Mouse (Mus musculus) hindbrain, embryonic 16.5 days (tissue): Measurements from ENCODE around the gene Prdm2. TPM values are rescaled to one million over a fixed set of nuclear protein-coding genes. Genes with fewer than 3 reads are reported as not detected.

ENCODE experiments used
- ATAC-seq: fragments of 200-750 bp; cut with Nextera tagmentation; 2 replicates; pipeline ENCODE4 v1.8.0; 2017; ENCODE audit warnings: moderate TSS enrichment, moderate library complexity
- H3K27ac ChIP-seq: fragments of 300-500 bp; sonication (generic); 2 replicates; pipeline ENCODE4 v1.5.1; 2014; ENCODE audit warnings: low read depth, mild to moderate bottlenecking, control low read depth, low read length, moderate library complexity
- H3K27me3 ChIP-seq: fragments of 300-500 bp; sonication (generic); replicated peaks from 2 replicates; pipeline ENCODE4 v1.6.1; 2014; ENCODE audit warnings: low read length; ENCODE audit not compliant: control insufficient read depth, insufficient read depth
- H3K36me3 ChIP-seq: fragments of 300-500 bp; sonication (generic); 2 replicates; pipeline ENCODE4 v1.6.1; 2014; ENCODE audit warnings: mild to moderate bottlenecking, low read length, moderate library complexity, mixed read lengths; ENCODE audit not compliant: control insufficient read depth, insufficient read depth
- H3K4me1 ChIP-seq: fragments of 300-500 bp; sonication (generic); 2 replicates; pipeline ENCODE4 v1.6.1; 2014; ENCODE audit warnings: low read depth, low read length; ENCODE audit not compliant: control insufficient read depth, insufficient read depth
- H3K4me2 ChIP-seq: fragments of 300-500 bp; sonication (generic); 2 replicates; pipeline ENCODE4 v1.6.1; 2014; ENCODE audit warnings: mild to moderate bottlenecking, low read length, control low read depth, moderate library complexity
- H3K4me3 ChIP-seq: fragments of 300-500 bp; sonication (generic); 2 replicates; pipeline ENCODE4 v1.5.1; 2014; ENCODE audit warnings: mild to moderate bottlenecking, low read length, control low read depth, moderate library complexity
- H3K9ac ChIP-seq: fragments of 300-500 bp; sonication (generic); 2 replicates; pipeline ENCODE4 v1.6.1; 2014; ENCODE audit warnings: low read depth, mild to moderate bottlenecking, control low read depth, low read length, moderate library complexity
- H3K9me3 ChIP-seq: fragments of 300-500 bp; sonication (generic); 2 replicates; pipeline ENCODE4 v1.6.1; 2014; ENCODE audit warnings: mild to moderate bottlenecking, low read length, moderate library complexity; ENCODE audit not compliant: control insufficient read depth
- WGBS: fragments of 180-500 bp; shearing (Covaris S2); extraction: QIAGEN DNeasy Blood & Tissue Kit; methylation state at CpG from one replicate; pipeline ENCODE4 v1.1.7; 2014; 5-methylcytosine and 5-hydroxymethylcytosine counted together
- microRNA-seq: library from miRNA; unstranded; fragments of <30 nt; microRNA quantifications from one replicate; pipeline ENCODE4, GENCODE M21; 2017
- polyA plus RNA-seq: library from polyadenylated mRNA; unstranded; fragments of >200 nt; fragmentation: Nextera tagmentation; extraction: Ambion mirVana; gene quantifications from 2 replicates; pipeline ENCODE4 v1.2.1, GENCODE M21; 2015

Prdm2 gene
- polyA plus RNA-seq, 1 experiment from 2014 or later = 12.0 TPM

- Histone ChIP-seq H3K27me3 (no peaks in the 10 kb centered on the region), H3K4me3 (no peak overlapping the region), H3K36me3 (no peaks in the 10 kb centered on the region), H3K4me1 (no peaks in the 10 kb centered on the region), H3K9me3 (no peaks in the 10 kb centered on the region), H3K27ac (no peak overlapping the region), H3K9ac (no peak overlapping the region), H3K4me2 (no peak overlapping the region)
- no peak for ATAC-seq
- WGBS = 23% methylated on average over 12 of the region's 12 CpGs
Observed at GRCm38 (mm10) chr4:143092082-143092701, 120.6 kb downstream of the Prdm2 start.

GRCm38 (mm10) chr4:143090551-143090950 is 122.2 kb downstream of the Prdm2 start:
- Histone ChIP-seq H3K4me3 (no peak overlapping the region), H3K27me3 (no peaks in the 10 kb centered on the region), H3K36me3 (no peaks in the 10 kb centered on the region), H3K9ac (no peak overlapping the region), H3K9me3 (no peaks in the 10 kb centered on the region), H3K27ac (no peak overlapping the region), H3K4me1 (no peaks in the 10 kb centered on the region), H3K4me2 (no peak overlapping the region)
- ATAC-seq = no peak
- WGBS = 95% methylated on average over 3 of the region's 3 CpGs

- H3K4me1 ChIP-seq = peaks cover 13% of the 10 kb centered on the region
- peak overlapping the region; percentile 54 for H3K9ac ChIP-seq
- H3K9me3 ChIP-seq = no peaks in the 10 kb centered on the region
- no peak overlapping the region for H3K27ac ChIP-seq
- peak; percentile 61 for ATAC-seq
- peak overlapping the region; percentile 33 for H3K4me3 ChIP-seq
- no peaks in the 10 kb centered on the region for H3K36me3 ChIP-seq
- WGBS = 2% methylated on average over 20 of the region's 20 CpGs
- peak overlapping the region; percentile 58 for H3K4me2 ChIP-seq
- no peaks in the 10 kb centered on the region for H3K27me3 ChIP-seq
Observed at GRCm38 (mm10) chr4:143074071-143074765, 138.6 kb downstream of the Prdm2 start.

GRCm38 (mm10) chr4:143071791-143072190 is 141.0 kb downstream of the Prdm2 start:
- Histone ChIP-seq H3K4me1 (peaks cover 13% of the 10 kb centered on the region), H3K4me3 (no peak overlapping the region), H3K36me3 (no peaks in the 10 kb centered on the region), H3K27ac (no peak overlapping the region), H3K9me3 (peaks cover 2% of the 10 kb centered on the region; the same call in 1 of the 2 replicates), H3K27me3 (no peaks in the 10 kb centered on the region), H3K4me2 (no peak overlapping the region), H3K9ac (no peak overlapping the region)
- WGBS = 41% methylated on average over 8 of the region's 8 CpGs
- ATAC-seq = no peak

GRCm38 (mm10) chr4:143067006-143067405 is 145.8 kb downstream of the Prdm2 start:
- no peaks in the 10 kb centered on the region for H3K27me3 ChIP-seq

GRCm38 (mm10) chr4:143058765-143059344 is 153.9 kb downstream of the Prdm2 start:
- Histone ChIP-seq H3K4me3 (no peak overlapping the region), H3K9ac (no peak overlapping the region), H3K27me3 (no peaks in the 10 kb centered on the region), H3K4me1 (no peaks in the 10 kb centered on the region), H3K9me3 (no peaks in the 10 kb centered on the region), H3K36me3 (no peaks in the 10 kb centered on the region), H3K27ac (no peak overlapping the region), H3K4me2 (no peak overlapping the region)
- no peak for ATAC-seq
- 91% methylated on average over 12 of the region's 12 CpGs for WGBS

More at GRCm38 (mm10) chr4:143067006-143067405, 145.8 kb downstream of the Prdm2 start:
- WGBS = 88% methylated on average over 9 of the region's 9 CpGs
- H3K4me1 ChIP-seq = peaks cover 2% of the 10 kb centered on the region; the same call in 1 of the 2 replicates
- H3K4me3 ChIP-seq = no peak overlapping the region
- H3K9ac ChIP-seq = no peak overlapping the region
- H3K36me3 ChIP-seq = no peaks in the 10 kb centered on the region
- no peak for ATAC-seq
- no peak overlapping the region for H3K27ac ChIP-seq
- peaks cover 2% of the 10 kb centered on the region; the same call in 1 of the 2 replicates for H3K9me3 ChIP-seq
- no peak overlapping the region for H3K4me2 ChIP-seq

Small RNA genes within 50 kb of the gene (microRNA-seq; reads per million reads assigned to microRNA genes)
- 7.7 reads per million, percentile 23 among the genes with 10 or more reads in this experiment for gene Mir7021

Other genes with a start within 250 kb of the Prdm2 start
- 46.9 and 51.6 TPM in 2 replicates for gene Pdpn, start 86.6 kb upstream of the Prdm2 start, polyA plus RNA-seq
- gene Lrrc38, start 136.8 kb upstream of the Prdm2 start, polyA plus RNA-seq = 0.38 and 0.69 TPM in 2 replicates
- gene Pramel1, start 181.4 kb upstream of the Prdm2 start, polyA plus RNA-seq = not detected in 2 replicates
- gene Pramef8, start 199.4 kb upstream of the Prdm2 start, polyA plus RNA-seq = 21.7 and 23.2 TPM in 2 replicates
- gene Oog4, start 237.3 kb upstream of the Prdm2 start, polyA plus RNA-seq = not detected in 2 replicates